Mouse (Mus musculus): Measurements from ENCODE around the gene Rapgef5. TPM values are rescaled to one million over a fixed set of nuclear protein-coding genes. Genes with fewer than 3 reads are reported as not detected.

Rapgef5 gene
- polyA plus RNA-seq, 1 experiment from 2014 or later: 17.9 TPM

DNA sequence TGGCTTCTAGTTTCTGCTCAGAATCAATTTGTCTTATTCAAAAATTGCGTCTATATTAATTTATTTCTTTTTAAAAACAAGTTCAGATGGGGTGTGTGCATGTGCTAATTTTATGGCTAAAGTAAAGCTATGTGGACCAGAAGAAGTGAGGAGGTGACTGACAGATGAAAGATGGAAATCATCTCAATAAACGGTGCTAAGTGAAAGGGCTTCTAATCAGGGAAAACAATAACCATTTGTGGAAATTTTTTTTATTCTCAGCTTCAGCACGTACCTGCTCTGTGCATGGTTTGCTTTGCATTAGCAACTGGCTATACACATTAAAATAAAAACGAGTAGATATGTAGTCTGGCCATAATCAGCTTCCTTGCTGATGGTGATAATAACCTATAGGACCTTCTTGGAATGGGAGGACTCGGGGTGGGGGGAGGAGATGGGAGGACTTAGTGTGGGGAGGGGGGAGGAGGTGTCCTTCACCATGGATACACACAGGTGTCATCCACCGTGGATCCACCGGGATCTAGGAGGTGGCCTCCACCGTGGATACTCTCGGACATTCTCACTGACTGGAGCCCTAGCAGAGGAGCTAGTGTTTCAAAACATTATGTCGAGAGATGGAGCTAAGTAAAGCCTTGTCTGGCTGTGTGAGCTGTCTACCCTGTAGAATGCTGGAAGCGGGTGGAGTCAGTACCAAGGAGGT, 221.2 kb downstream of the Rapgef5 start:
- no peaks in the 10 kb centered on the region for H3K9me3 ChIP-seq (ENCODE audit: control insufficient read depth, low read length)
- no peaks in the 10 kb centered on the region for H3K36me3 ChIP-seq (ENCODE audit: control insufficient read depth, insufficient read depth, low read length)
- 76% methylated on average over 11 of the region's 11 CpGs for WGBS
- no peak overlapping the region for H3K4me3 ChIP-seq (ENCODE audit: low read length)
- ATAC-seq (ENCODE audit: low FRiP score, low TSS enrichment): no peak
- no peak overlapping the region for H3K9ac ChIP-seq (ENCODE audit: low read depth, low read length)
- peaks cover 17% of the 10 kb centered on the region for H3K4me1 ChIP-seq (ENCODE audit: control insufficient read depth, insufficient read depth, low read length)
- H3K27me3 ChIP-seq (ENCODE audit: control insufficient read depth, insufficient read depth, low read length): no peaks in the 10 kb centered on the region
- H3K4me2 ChIP-seq (replicated peaks; ENCODE audit: low read depth, low read length): no peak overlapping the region
- H3K27ac ChIP-seq (ENCODE audit: low read depth, low read length): no peak overlapping the region

DNA sequence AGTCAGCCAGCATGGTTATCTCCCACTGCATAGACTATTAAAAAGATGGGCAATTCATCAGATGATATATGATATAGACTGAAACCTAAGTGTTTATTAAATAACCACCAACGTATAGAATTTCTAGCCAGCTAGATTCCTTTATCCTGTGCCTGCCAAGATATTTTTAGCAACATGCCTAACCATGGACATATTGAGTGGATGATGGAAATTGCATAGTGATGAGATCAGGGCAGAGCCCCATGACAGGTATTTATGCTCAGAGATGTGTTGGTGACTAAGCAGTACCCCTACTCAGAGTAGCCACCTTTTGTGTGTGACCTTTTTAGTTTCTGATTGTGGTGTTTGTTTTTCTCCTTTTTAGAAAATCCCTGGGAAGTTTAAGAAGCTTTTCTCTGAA, 226.2 kb downstream of the Rapgef5 start:
- H3K4me3 ChIP-seq (ENCODE audit: low read length): no peak overlapping the region
- 34% methylated on average over 1 of the region's 1 CpGs for WGBS
- H3K9ac ChIP-seq (ENCODE audit: low read depth, low read length): no peak overlapping the region
- no peaks in the 10 kb centered on the region for H3K36me3 ChIP-seq (ENCODE audit: control insufficient read depth, insufficient read depth, low read length)
- ATAC-seq (ENCODE audit: low FRiP score, low TSS enrichment): no peak
- no peak overlapping the region for H3K4me2 ChIP-seq (replicated peaks; ENCODE audit: low read depth, low read length)
- peaks cover 12% of the 10 kb centered on the region for H3K4me1 ChIP-seq (ENCODE audit: control insufficient read depth, insufficient read depth, low read length)
- no peak overlapping the region for H3K27ac ChIP-seq (ENCODE audit: low read depth, low read length)
- no peaks in the 10 kb centered on the region for H3K27me3 ChIP-seq (ENCODE audit: control insufficient read depth, insufficient read depth, low read length)
- H3K9me3 ChIP-seq (ENCODE audit: control insufficient read depth, low read length): no peaks in the 10 kb centered on the region

DNA sequence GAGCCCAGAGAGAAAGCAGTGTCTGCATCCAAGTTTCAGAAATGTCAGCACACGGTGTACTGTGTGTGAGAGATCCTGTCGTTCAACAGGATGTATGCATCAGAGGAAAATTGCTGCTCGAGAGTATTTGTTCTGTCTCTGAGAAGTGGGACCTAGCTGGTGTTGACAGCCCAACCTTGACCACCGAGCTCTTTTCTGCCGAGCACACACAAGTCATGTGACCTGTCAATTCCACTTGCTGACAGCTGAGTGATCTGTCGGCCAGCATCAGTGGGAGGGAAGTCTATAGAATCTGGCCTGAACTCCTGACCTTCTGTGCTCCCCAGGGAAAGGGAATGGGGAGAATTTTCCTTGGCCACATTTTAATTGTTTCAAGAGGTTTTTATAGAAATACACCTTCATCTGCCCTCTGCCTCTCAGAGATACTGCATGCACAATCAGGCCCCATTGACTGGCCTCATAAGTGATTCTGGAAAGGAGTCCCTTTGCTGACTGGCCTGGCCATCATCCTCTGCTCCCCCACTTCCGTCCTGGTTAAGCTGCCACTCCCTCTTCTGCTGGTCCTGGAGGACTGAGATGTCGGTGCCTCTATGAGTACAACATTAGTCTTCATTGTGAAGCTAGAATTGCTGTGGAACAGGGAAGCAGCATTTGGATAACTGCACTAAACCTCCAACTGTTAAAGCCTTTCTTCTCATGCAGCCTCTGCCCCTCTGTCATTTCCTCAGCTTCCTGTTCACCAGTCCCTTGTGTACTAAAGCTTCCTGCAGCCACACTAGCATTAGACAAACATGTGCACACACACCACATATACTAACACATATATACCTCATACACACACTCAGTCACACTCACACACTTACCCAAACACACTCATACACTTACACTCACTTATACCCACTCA, 228.6 kb downstream of the Rapgef5 start:
- ATAC-seq (ENCODE audit: low FRiP score, low TSS enrichment): no peak
- no peaks in the 10 kb centered on the region for H3K27me3 ChIP-seq (ENCODE audit: control insufficient read depth, insufficient read depth, low read length)
- no peak overlapping the region for H3K9ac ChIP-seq (ENCODE audit: low read depth, low read length)
- no peak overlapping the region for H3K4me3 ChIP-seq (ENCODE audit: low read length)
- 37% methylated on average over 8 of the region's 8 CpGs for WGBS
- no peaks in the 10 kb centered on the region for H3K9me3 ChIP-seq (ENCODE audit: control insufficient read depth, low read length)
- H3K4me2 ChIP-seq (replicated peaks; ENCODE audit: low read depth, low read length): no peak overlapping the region
- H3K27ac ChIP-seq (ENCODE audit: low read depth, low read length): no peak overlapping the region
- no peaks in the 10 kb centered on the region for H3K36me3 ChIP-seq (ENCODE audit: control insufficient read depth, insufficient read depth, low read length)
- H3K4me1 ChIP-seq (ENCODE audit: control insufficient read depth, insufficient read depth, low read length): peaks cover 12% of the 10 kb centered on the region

DNA sequence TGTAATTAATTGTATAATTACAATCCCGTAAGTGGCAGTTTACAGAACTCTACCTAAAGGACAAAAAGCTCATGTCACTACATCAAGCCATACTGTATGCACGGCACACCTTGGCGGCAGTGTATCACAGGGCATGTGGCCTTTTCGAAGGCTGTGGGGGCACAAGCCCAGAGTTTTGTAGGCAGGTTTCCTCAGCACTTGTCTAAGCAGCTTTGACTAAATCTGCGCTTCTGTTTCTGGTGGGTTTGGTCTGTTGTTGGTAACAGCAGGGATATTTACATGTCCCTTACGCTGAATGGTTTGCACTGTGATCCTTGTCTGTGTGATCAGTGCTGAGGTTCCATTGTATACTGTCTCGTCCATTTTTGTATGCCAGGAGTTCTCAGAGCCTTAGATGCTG, 230.3 kb downstream of the Rapgef5 start:
- no peaks in the 10 kb centered on the region for H3K9me3 ChIP-seq (ENCODE audit: control insufficient read depth, low read length)
- no peak overlapping the region for H3K4me2 ChIP-seq (replicated peaks; ENCODE audit: low read depth, low read length)
- no peak overlapping the region for H3K4me3 ChIP-seq (ENCODE audit: low read length)
- H3K9ac ChIP-seq (ENCODE audit: low read depth, low read length): no peak overlapping the region
- no peaks in the 10 kb centered on the region for H3K27me3 ChIP-seq (ENCODE audit: control insufficient read depth, insufficient read depth, low read length)
- no peak for ATAC-seq (ENCODE audit: low FRiP score, low TSS enrichment)
- no peaks in the 10 kb centered on the region for H3K36me3 ChIP-seq (ENCODE audit: control insufficient read depth, insufficient read depth, low read length)
- H3K4me1 ChIP-seq (ENCODE audit: control insufficient read depth, insufficient read depth, low read length): peaks cover 4% of the 10 kb centered on the region; the same call in 1 of the 2 replicates
- WGBS: 88% methylated on average over 7 of the region's 7 CpGs
- no peak overlapping the region for H3K27ac ChIP-seq (ENCODE audit: low read depth, low read length)

DNA sequence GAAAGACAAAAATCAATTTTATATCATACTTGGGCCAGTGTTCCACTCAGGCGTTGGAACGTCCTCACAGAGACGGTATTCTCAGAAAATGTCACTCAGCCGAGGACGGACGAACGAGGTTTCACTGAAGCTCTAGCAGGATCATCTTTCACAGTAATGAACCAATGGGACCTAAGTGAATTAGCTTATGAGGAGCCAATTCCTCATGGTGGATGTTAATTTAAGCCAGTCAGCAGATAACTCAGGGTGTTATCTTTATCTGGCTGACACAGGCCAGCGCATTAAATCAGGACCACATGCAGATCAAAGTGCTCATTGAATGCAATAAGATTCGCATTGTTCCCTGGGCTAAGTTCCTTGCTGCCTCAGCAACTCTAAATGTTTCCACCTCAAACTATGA, 234.8 kb downstream of the Rapgef5 start:
- no peaks in the 10 kb centered on the region for H3K9me3 ChIP-seq (ENCODE audit: control insufficient read depth, low read length)
- H3K4me2 ChIP-seq (replicated peaks; ENCODE audit: low read depth, low read length): peak overlapping the region; percentile 31
- peak; percentile 50 for ATAC-seq (ENCODE audit: low FRiP score, low TSS enrichment)
- WGBS: 19% methylated on average over 9 of the region's 9 CpGs
- no peaks in the 10 kb centered on the region for H3K36me3 ChIP-seq (ENCODE audit: control insufficient read depth, insufficient read depth, low read length)
- no peaks in the 10 kb centered on the region for H3K27me3 ChIP-seq (ENCODE audit: control insufficient read depth, insufficient read depth, low read length)
- no peak overlapping the region for H3K4me3 ChIP-seq (ENCODE audit: low read length)
- H3K27ac ChIP-seq (ENCODE audit: low read depth, low read length): peak overlapping the region; percentile 62
- peaks cover 10% of the 10 kb centered on the region; the same call in 1 of the 2 replicates for H3K4me1 ChIP-seq (ENCODE audit: control insufficient read depth, insufficient read depth, low read length)
- H3K9ac ChIP-seq (ENCODE audit: low read depth, low read length): no peak overlapping the region

DNA sequence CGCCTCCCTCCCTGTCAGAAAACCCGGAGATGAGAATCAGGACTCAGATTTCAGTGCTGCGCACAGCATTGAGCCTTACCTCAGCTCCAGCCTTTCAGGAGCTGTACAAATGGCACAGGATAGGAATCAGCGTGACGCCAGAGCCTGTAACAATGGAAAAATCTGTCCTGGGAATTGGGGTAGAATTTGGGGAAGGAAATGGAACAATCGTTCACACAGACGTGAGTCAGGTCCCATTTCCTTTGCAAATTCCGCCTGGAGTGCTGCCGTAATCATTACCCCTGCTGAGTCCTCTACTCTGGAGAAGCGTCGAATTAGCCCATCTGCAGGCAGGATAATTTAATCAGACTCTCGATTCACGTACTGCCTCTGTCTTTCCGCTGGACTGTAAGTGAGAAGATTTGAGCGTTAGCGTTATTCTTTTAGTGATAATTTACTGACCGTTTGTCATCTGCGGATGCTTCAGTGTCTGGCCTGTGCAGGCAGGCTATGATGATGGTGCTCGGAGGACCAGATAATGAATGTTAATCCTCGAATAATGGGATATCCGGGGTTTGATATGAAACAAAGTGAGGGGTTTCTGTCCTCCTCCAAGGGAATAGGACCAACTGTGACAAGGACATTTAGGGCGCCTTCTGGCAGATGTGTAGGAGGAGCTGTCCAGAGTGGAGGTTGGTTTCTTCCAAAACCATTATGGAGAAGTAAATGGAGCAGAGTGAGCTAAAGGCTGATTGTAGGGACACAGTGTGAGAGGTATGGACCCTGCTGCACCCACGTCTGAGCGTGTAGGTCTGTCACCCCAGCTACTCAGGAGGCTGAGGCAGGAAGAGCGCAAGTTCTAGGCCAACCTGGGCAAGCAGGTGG, 235.5 kb downstream of the Rapgef5 start:
- Histone ChIP-seq H3K4me3 (ENCODE audit: low read length) (no peak overlapping the region), H3K27me3 (ENCODE audit: control insufficient read depth, insufficient read depth, low read length) (no peaks in the 10 kb centered on the region), H3K9me3 (ENCODE audit: control insufficient read depth, low read length) (no peaks in the 10 kb centered on the region), H3K4me2 (replicated peaks; ENCODE audit: low read depth, low read length) (peak overlapping the region; percentile 31), H3K4me1 (ENCODE audit: control insufficient read depth, insufficient read depth, low read length) (peaks cover 10% of the 10 kb centered on the region; the same call in 1 of the 2 replicates), H3K27ac (ENCODE audit: low read depth, low read length) (peak overlapping the region; percentile 62), H3K36me3 (ENCODE audit: control insufficient read depth, insufficient read depth, low read length) (no peaks in the 10 kb centered on the region), H3K9ac (ENCODE audit: low read depth, low read length) (no peak overlapping the region)
- WGBS: 33% methylated on average over 25 of the region's 25 CpGs
- peak; percentile 47; the same call in 1 of the 2 replicates for ATAC-seq (ENCODE audit: low FRiP score, low TSS enrichment)

DNA sequence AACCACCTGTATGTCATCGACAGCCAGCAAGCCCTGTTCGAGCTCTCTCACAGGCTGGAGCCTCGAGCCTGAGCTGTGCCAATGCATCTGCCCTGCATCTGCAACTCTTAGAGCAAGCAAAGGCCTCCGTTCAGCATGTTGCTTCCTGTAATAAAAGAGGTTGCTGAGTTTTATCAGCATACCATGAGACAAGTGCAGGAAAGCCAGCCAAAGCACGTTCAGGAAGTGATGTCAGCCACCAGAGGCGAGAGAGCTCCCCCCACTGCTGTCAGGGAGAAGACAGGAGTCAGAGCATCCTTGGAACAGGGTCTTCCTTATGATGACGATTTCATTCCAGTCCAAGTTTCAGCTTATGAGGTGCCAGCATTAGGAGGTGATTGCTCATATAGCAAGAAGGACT, 239.7 kb downstream of the Rapgef5 start:
- no peaks in the 10 kb centered on the region for H3K27me3 ChIP-seq (ENCODE audit: control insufficient read depth, insufficient read depth, low read length)
- H3K27ac ChIP-seq (ENCODE audit: low read depth, low read length): no peak overlapping the region
- ATAC-seq (ENCODE audit: low FRiP score, low TSS enrichment): no peak
- H3K4me1 ChIP-seq (ENCODE audit: control insufficient read depth, insufficient read depth, low read length): peaks cover 10% of the 10 kb centered on the region; the same call in 1 of the 2 replicates
- no peak overlapping the region for H3K9ac ChIP-seq (ENCODE audit: low read depth, low read length)
- no peak overlapping the region for H3K4me3 ChIP-seq (ENCODE audit: low read length)
- no peaks in the 10 kb centered on the region for H3K36me3 ChIP-seq (ENCODE audit: control insufficient read depth, insufficient read depth, low read length)
- no peak overlapping the region for H3K4me2 ChIP-seq (replicated peaks; ENCODE audit: low read depth, low read length)
- no peaks in the 10 kb centered on the region for H3K9me3 ChIP-seq (ENCODE audit: control insufficient read depth, low read length)
- 51% methylated on average over 7 of the region's 7 CpGs for WGBS

DNA sequence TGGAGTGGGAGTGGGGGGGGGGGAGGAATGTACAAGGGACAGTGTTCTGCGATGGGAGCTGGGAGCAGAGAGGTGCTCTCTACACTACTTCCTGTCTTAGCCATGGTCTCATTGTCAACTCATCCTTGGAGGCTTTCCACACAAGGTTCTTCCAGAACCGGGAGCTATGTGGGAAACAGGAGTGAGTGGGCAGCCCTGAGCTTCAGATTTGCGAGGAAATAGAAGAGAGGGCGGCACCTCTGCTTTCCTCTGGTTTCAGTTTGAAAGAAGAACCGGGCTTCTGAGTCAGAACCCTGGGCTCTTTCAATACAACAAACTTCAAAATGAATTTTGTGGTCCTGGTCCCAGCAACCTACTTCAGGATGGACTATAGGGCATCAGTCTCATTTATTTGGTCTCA, 244.1 kb downstream of the Rapgef5 start:
- H3K27me3 ChIP-seq (ENCODE audit: control insufficient read depth, insufficient read depth, low read length): no peaks in the 10 kb centered on the region
- no peak overlapping the region for H3K4me3 ChIP-seq (ENCODE audit: low read length)
- no peak overlapping the region for H3K4me2 ChIP-seq (replicated peaks; ENCODE audit: low read depth, low read length)
- H3K9ac ChIP-seq (ENCODE audit: low read depth, low read length): no peak overlapping the region
- 79% methylated on average over 5 of the region's 5 CpGs for WGBS
- no peak for ATAC-seq (ENCODE audit: low FRiP score, low TSS enrichment)
- no peak overlapping the region for H3K27ac ChIP-seq (ENCODE audit: low read depth, low read length)
- no peaks in the 10 kb centered on the region for H3K36me3 ChIP-seq (ENCODE audit: control insufficient read depth, insufficient read depth, low read length)
- H3K4me1 ChIP-seq (ENCODE audit: control insufficient read depth, insufficient read depth, low read length): peaks cover 4% of the 10 kb centered on the region; the same call in 1 of the 2 replicates
- H3K9me3 ChIP-seq (ENCODE audit: control insufficient read depth, low read length): no peaks in the 10 kb centered on the region

Data from kidney, embryonic 14.5 days (tissue).